Mouse (Mus musculus) limb, embryonic 10.5 days (tissue): Measurements from ENCODE around the gene 9630041A04Rik. TPM values are rescaled to one million over a fixed set of nuclear protein-coding genes. Genes with fewer than 3 reads are reported as not detected.

Experiments
- DNase-seq: peaks from one replicate; pipeline ENCODE4 v3.0.0-alpha.2; 2017; ENCODE audit warnings: low spot score
- H3K27ac ChIP-seq: fragments of 300-500 bp; sonication (generic); 2 replicates; pipeline ENCODE4 v1.5.1; 2016; ENCODE audit warnings: mild to moderate bottlenecking
- H3K27me3 ChIP-seq: fragments of 300-500 bp; sonication (generic); 2 replicates; pipeline ENCODE4 v1.6.1; 2016; ENCODE audit warnings: low read depth, mild to moderate bottlenecking; ENCODE audit not compliant: poor library complexity, severe bottlenecking
- H3K36me3 ChIP-seq: fragments of 300-500 bp; sonication (generic); 2 replicates; pipeline ENCODE4 v1.6.1; 2016; ENCODE audit warnings: mild to moderate bottlenecking, moderate library complexity
- H3K4me1 ChIP-seq: fragments of 300-500 bp; sonication (generic); 2 replicates; pipeline ENCODE4 v1.6.1; 2016
- H3K4me3 ChIP-seq: fragments of 300-500 bp; sonication (generic); 2 replicates; pipeline ENCODE4 v1.5.1; 2016; ENCODE audit warnings: mild to moderate bottlenecking, moderate library complexity
- H3K9me3 ChIP-seq: fragments of 300-500 bp; sonication (generic); replicated peaks from 2 replicates; pipeline ENCODE4 v1.6.1; 2016; ENCODE audit warnings: mild to moderate bottlenecking
- WGBS: fragments of 180-500 bp; shearing (Covaris S2); methylation state at CpG from one replicate; pipeline ENCODE4 v1.1.7; 2016; 5-methylcytosine and 5-hydroxymethylcytosine counted together
- polyA plus RNA-seq: library from polyadenylated mRNA; unstranded; fragments of >200 nt; fragmentation: Nextera tagmentation; extraction: Ambion mirVana; gene quantifications from 2 replicates; pipeline ENCODE4 v1.2.1, GENCODE M21; 2016

The 9630041A04Rik gene
- polyA plus RNA-seq, 1 experiment from 2014 or later: not detected

GRCm38 (mm10) chr9:101877109-101877987, 15.7 kb downstream of the 9630041A04Rik start:
- no peak for DNase-seq
- Histone ChIP-seq H3K36me3 (no peaks in the 10 kb centered on the region), H3K4me1 (peaks cover 11% of the 10 kb centered on the region; the same call in 1 of the 2 replicates), H3K27me3 (no peaks in the 10 kb centered on the region), H3K4me3 (no peak overlapping the region), H3K27ac (no peak overlapping the region), H3K9me3 (no peaks in the 10 kb centered on the region)
- 75% methylated on average over 11 of the region's 11 CpGs for WGBS

- Histone ChIP-seq H3K27ac (no peak overlapping the region), H3K27me3 (no peaks in the 10 kb centered on the region), H3K36me3 (no peaks in the 10 kb centered on the region), H3K4me1 (no peaks in the 10 kb centered on the region), H3K9me3 (no peaks in the 10 kb centered on the region), H3K4me3 (no peak overlapping the region)
- no peak for DNase-seq
- WGBS: 82% methylated on average over 2 of the region's 2 CpGs
These were observed 21.7 kb downstream of the 9630041A04Rik start for GRCm38 (mm10) chr9:101883295-101883694.

- Histone ChIP-seq H3K9me3 (no peaks in the 10 kb centered on the region), H3K27me3 (no peaks in the 10 kb centered on the region), H3K4me1 (no peaks in the 10 kb centered on the region), H3K36me3 (no peaks in the 10 kb centered on the region), H3K4me3 (no peak overlapping the region), H3K27ac (no peak overlapping the region)
- DNase-seq: no peak
- WGBS: 96% methylated on average over 1 of the region's 1 CpGs
These were observed 36.2 kb downstream of the 9630041A04Rik start for GRCm38 (mm10) chr9:101897851-101898250.

GRCm38 (mm10) chr9:101903406-101903805, 41.8 kb downstream of the 9630041A04Rik start:
- H3K9me3 ChIP-seq: no peaks in the 10 kb centered on the region
- no peaks in the 10 kb centered on the region for H3K36me3 ChIP-seq
- 90% methylated on average over 3 of the region's 3 CpGs for WGBS
- H3K4me1 ChIP-seq: no peaks in the 10 kb centered on the region
- no peaks in the 10 kb centered on the region for H3K27me3 ChIP-seq
- no peak overlapping the region for H3K4me3 ChIP-seq
- H3K27ac ChIP-seq: no peak overlapping the region
- no peak for DNase-seq

- Histone ChIP-seq H3K27ac (no peak overlapping the region), H3K4me1 (no peaks in the 10 kb centered on the region)
These were observed 46.2 kb downstream of the 9630041A04Rik start for GRCm38 (mm10) chr9:101907747-101908255.

GRCm38 (mm10) chr9:101908849-101909248, 47.2 kb downstream of the 9630041A04Rik start:
- Histone ChIP-seq H3K9me3 (no peaks in the 10 kb centered on the region), H3K4me1 (no peaks in the 10 kb centered on the region), H3K27me3 (no peaks in the 10 kb centered on the region), H3K36me3 (no peaks in the 10 kb centered on the region), H3K4me3 (no peak overlapping the region), H3K27ac (no peak overlapping the region)
- no peak for DNase-seq
- 82% methylated on average over 5 of the region's 5 CpGs for WGBS

More at GRCm38 (mm10) chr9:101907747-101908255, 46.2 kb downstream of the 9630041A04Rik start:
- Histone ChIP-seq H3K36me3 (no peaks in the 10 kb centered on the region), H3K9me3 (no peaks in the 10 kb centered on the region), H3K27me3 (no peaks in the 10 kb centered on the region), H3K4me3 (no peak overlapping the region)
- WGBS: 70% methylated on average over 6 of the region's 6 CpGs
- DNase-seq: no peak

GRCm38 (mm10) chr9:101909491-101909890, 47.9 kb downstream of the 9630041A04Rik start:
- Histone ChIP-seq H3K27ac (no peak overlapping the region), H3K4me3 (no peak overlapping the region), H3K4me1 (no peaks in the 10 kb centered on the region), H3K9me3 (no peaks in the 10 kb centered on the region), H3K27me3 (no peaks in the 10 kb centered on the region), H3K36me3 (no peaks in the 10 kb centered on the region)
- WGBS: 87% methylated on average over 4 of the region's 4 CpGs
- no peak for DNase-seq

- Histone ChIP-seq H3K4me3 (no peak overlapping the region), H3K4me1 (no peaks in the 10 kb centered on the region), H3K9me3 (no peaks in the 10 kb centered on the region), H3K27ac (no peak overlapping the region), H3K27me3 (no peaks in the 10 kb centered on the region), H3K36me3 (no peaks in the 10 kb centered on the region)
- DNase-seq: no peak
- 82% methylated on average over 9 of the region's 9 CpGs for WGBS
These were observed 49.7 kb downstream of the 9630041A04Rik start for GRCm38 (mm10) chr9:101911176-101911866.

- DNase-seq: no peak
- H3K27me3 ChIP-seq: no peaks in the 10 kb centered on the region
- no peaks in the 10 kb centered on the region for H3K9me3 ChIP-seq
- no peaks in the 10 kb centered on the region for H3K4me1 ChIP-seq
- WGBS: 91% methylated on average over 2 of the region's 2 CpGs
- H3K4me3 ChIP-seq: no peak overlapping the region
- no peak overlapping the region for H3K27ac ChIP-seq
- H3K36me3 ChIP-seq: no peaks in the 10 kb centered on the region
These were observed 53.4 kb downstream of the 9630041A04Rik start for GRCm38 (mm10) chr9:101915082-101915481.

- Histone ChIP-seq H3K27ac (no peak overlapping the region), H3K4me3 (no peak overlapping the region), H3K36me3 (no peaks in the 10 kb centered on the region), H3K27me3 (no peaks in the 10 kb centered on the region), H3K9me3 (no peaks in the 10 kb centered on the region), H3K4me1 (no peaks in the 10 kb centered on the region)
- DNase-seq: no peak
- 86% methylated on average over 4 of the region's 4 CpGs for WGBS
These were observed 57.1 kb downstream of the 9630041A04Rik start for GRCm38 (mm10) chr9:101918771-101919170.

- H3K4me1 ChIP-seq: no peaks in the 10 kb centered on the region
- no peak for DNase-seq
- no peak overlapping the region for H3K27ac ChIP-seq
- 91% methylated on average over 5 of the region's 5 CpGs for WGBS
- no peaks in the 10 kb centered on the region for H3K36me3 ChIP-seq
- no peaks in the 10 kb centered on the region for H3K9me3 ChIP-seq
- H3K27me3 ChIP-seq: no peaks in the 10 kb centered on the region
- no peak overlapping the region for H3K4me3 ChIP-seq
These were observed 57.7 kb downstream of the 9630041A04Rik start for GRCm38 (mm10) chr9:101919324-101919723.

GRCm38 (mm10) chr9:101922846-101923245, 61.2 kb downstream of the 9630041A04Rik start:
- WGBS: 77% methylated on average over 4 of the region's 4 CpGs
- no peak for DNase-seq
- no peaks in the 10 kb centered on the region for H3K9me3 ChIP-seq
- no peaks in the 10 kb centered on the region for H3K36me3 ChIP-seq
- H3K4me1 ChIP-seq: no peaks in the 10 kb centered on the region
- H3K27ac ChIP-seq: no peak overlapping the region
- no peaks in the 10 kb centered on the region for H3K27me3 ChIP-seq
- no peak overlapping the region for H3K4me3 ChIP-seq

GRCm38 (mm10) chr9:101924829-101925228, 63.2 kb downstream of the 9630041A04Rik start:
- H3K27me3 ChIP-seq: no peaks in the 10 kb centered on the region
- H3K27ac ChIP-seq: no peak overlapping the region
- no peak overlapping the region for H3K4me3 ChIP-seq
- H3K9me3 ChIP-seq: no peaks in the 10 kb centered on the region
- DNase-seq: no peak
- H3K36me3 ChIP-seq: no peaks in the 10 kb centered on the region
- 79% methylated on average over 4 of the region's 4 CpGs for WGBS
- no peaks in the 10 kb centered on the region for H3K4me1 ChIP-seq
